Mouse (Mus musculus) megakaryocyte, embryonic 14.5 days (primary cell): Measurements from ENCODE around the gene Prune2. TPM values are rescaled to one million over a fixed set of nuclear protein-coding genes. Genes with fewer than 3 reads are reported as not detected.

Source experiments
- H3K27me3 ChIP-seq: replicated peaks from 2 replicates; pipeline ENCODE3; 2012; ENCODE audit warnings: inconsistent platforms
- H3K36me3 ChIP-seq: replicated peaks from 2 replicates; pipeline ENCODE3; 2012; ENCODE audit warnings: low read length, inconsistent platforms, mixed read lengths
- H3K4me1 ChIP-seq: 2 replicates; pipeline ENCODE4 v1.6.1; 2012; ENCODE audit warnings: inconsistent platforms
- H3K4me3 ChIP-seq: replicated peaks from 2 replicates; pipeline ENCODE3; 2012; ENCODE audit warnings: moderate library complexity, mild to moderate bottlenecking, inconsistent platforms
- H3K9me3 ChIP-seq: 2 replicates; pipeline ENCODE4 v1.6.1; 2012; ENCODE audit warnings: inconsistent platforms
- FLI1 ChIP-seq: IDR thresholded peaks from 2 replicates; pipeline ENCODE4 v1.6.1; 2012; ENCODE audit warnings: low read length, inconsistent platforms, mixed read lengths
- GATA1 ChIP-seq: IDR thresholded peaks from 3 replicates; pipeline ENCODE4 v1.6.1; 2012; ENCODE audit warnings: mixed read lengths, low read length, inconsistent platforms, borderline replicate concordance
- polyA plus RNA-seq: library from polyadenylated mRNA; stranded (reverse); fragments of >175 nt; gene quantifications from 2 replicates; pipeline ENCODE4 v1.2.3, GENCODE M21; 2012; ENCODE audit warnings: low replicate concordance; ENCODE audit not compliant: insufficient read depth

Prune2 gene
- polyA plus RNA-seq, 1 experiment, result 1.2 TPM

- peaks cover 1% of the 10 kb centered on the region for H3K36me3 ChIP-seq
- H3K27me3 ChIP-seq, result no peaks in the 10 kb centered on the region
- H3K9me3 ChIP-seq, result no peaks in the 10 kb centered on the region
- no peak overlapping the region for H3K4me3 ChIP-seq
- peaks cover 46% of the 10 kb centered on the region for H3K4me1 ChIP-seq
- TF ChIP-seq GATA1 (no peak), FLI1 (no peak)
These were observed 269.7 kb downstream of the Prune2 start for GRCm38 (mm10) chr19:17225570-17226083.

GRCm38 (mm10) chr19:17226096-17226495 lies 270.2 kb downstream of the Prune2 start:
- Histone ChIP-seq H3K4me3 (no peak overlapping the region), H3K4me1 (peaks cover 42% of the 10 kb centered on the region), H3K9me3 (no peaks in the 10 kb centered on the region), H3K27me3 (no peaks in the 10 kb centered on the region), H3K36me3 (no peaks in the 10 kb centered on the region)
- no peak for TF ChIP-seq FLI1
- no peak for TF ChIP-seq GATA1

- no peak for TF ChIP-seq FLI1
- no peak for TF ChIP-seq GATA1
- no peaks in the 10 kb centered on the region for H3K27me3 ChIP-seq
- peaks cover 16% of the 10 kb centered on the region for H3K4me1 ChIP-seq
- no peak overlapping the region for H3K4me3 ChIP-seq
- no peaks in the 10 kb centered on the region for H3K36me3 ChIP-seq
- no peaks in the 10 kb centered on the region for H3K9me3 ChIP-seq
These were observed 274.1 kb downstream of the Prune2 start for GRCm38 (mm10) chr19:17230013-17230412.

- Histone ChIP-seq H3K9me3 (no peaks in the 10 kb centered on the region), H3K27me3 (peaks cover 5% of the 10 kb centered on the region), H3K36me3 (no peaks in the 10 kb centered on the region), H3K4me3 (no peak overlapping the region), H3K4me1 (peaks cover 19% of the 10 kb centered on the region)
- TF ChIP-seq GATA1 (no peak), FLI1 (no peak)
These were observed 282.6 kb downstream of the Prune2 start for GRCm38 (mm10) chr19:17238471-17238870.

GRCm38 (mm10) chr19:17240170-17241077 lies 284.5 kb downstream of the Prune2 start:
- Histone ChIP-seq H3K36me3 (no peaks in the 10 kb centered on the region), H3K4me3 (no peak overlapping the region), H3K4me1 (peaks cover 19% of the 10 kb centered on the region), H3K9me3 (no peaks in the 10 kb centered on the region), H3K27me3 (peaks cover 5% of the 10 kb centered on the region)
- TF ChIP-seq FLI1 (no peak), GATA1 (no peak)

DNA sequence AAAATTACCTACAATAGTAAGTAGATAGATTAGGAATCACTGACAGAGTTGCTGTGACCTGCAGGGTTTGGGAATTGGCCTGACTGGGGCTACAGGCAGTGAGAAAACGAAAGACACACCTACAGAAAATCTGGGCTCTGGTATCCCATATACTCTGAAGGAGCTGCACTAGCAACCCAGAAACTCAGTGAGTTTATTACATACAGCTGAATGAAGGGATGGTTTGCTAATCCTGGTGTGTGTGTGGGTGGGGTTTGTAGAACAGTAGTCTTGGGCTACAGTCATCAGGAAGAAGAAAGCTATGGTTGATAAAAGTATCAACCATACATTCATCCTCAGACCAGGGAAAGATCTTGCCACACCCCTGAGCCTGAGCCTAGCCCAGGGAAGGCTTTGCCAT lies 285.3 kb downstream of the Prune2 start:
- TF ChIP-seq FLI1 (no peak), GATA1 (no peak)
- Histone ChIP-seq H3K27me3 (peaks cover 5% of the 10 kb centered on the region), H3K4me3 (no peak overlapping the region), H3K9me3 (no peaks in the 10 kb centered on the region), H3K4me1 (peaks cover 19% of the 10 kb centered on the region), H3K36me3 (no peaks in the 10 kb centered on the region)

DNA sequence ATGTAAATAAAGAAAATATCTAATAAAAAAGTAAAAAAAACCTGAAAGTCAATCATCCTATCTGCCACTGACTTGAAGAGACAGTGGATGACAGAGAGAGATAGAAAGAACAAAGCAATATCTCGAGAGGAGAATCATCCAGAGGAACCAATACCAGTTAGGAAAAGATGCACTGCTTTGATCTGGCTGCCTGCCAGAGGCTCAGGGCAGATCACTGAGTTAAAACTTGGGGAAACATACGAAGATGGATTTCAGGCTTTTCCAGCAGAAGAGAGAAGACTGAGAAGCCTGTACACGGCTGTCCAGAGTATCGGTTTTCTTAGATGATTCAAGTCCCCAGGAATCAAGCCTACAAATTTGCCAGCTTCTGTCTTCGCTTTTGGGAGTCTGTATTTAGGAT lies 287.0 kb downstream of the Prune2 start:
- Histone ChIP-seq H3K27me3 (peaks cover 5% of the 10 kb centered on the region), H3K4me3 (no peak overlapping the region), H3K9me3 (no peaks in the 10 kb centered on the region), H3K36me3 (no peaks in the 10 kb centered on the region), H3K4me1 (peaks cover 14% of the 10 kb centered on the region)
- no peak for TF ChIP-seq GATA1
- TF ChIP-seq FLI1, result no peak

- Histone ChIP-seq H3K36me3 (no peaks in the 10 kb centered on the region), H3K4me3 (no peak overlapping the region), H3K9me3 (no peaks in the 10 kb centered on the region), H3K27me3 (peaks cover 2% of the 10 kb centered on the region), H3K4me1 (peaks cover 13% of the 10 kb centered on the region)
- TF ChIP-seq FLI1 (no peak), GATA1 (no peak)
These were observed 288.6 kb downstream of the Prune2 start for GRCm38 (mm10) chr19:17244544-17244943.

GRCm38 (mm10) chr19:17247352-17247925 lies 291.5 kb downstream of the Prune2 start:
- no peak overlapping the region for H3K4me3 ChIP-seq
- H3K36me3 ChIP-seq, result no peaks in the 10 kb centered on the region
- H3K4me1 ChIP-seq, result no peaks in the 10 kb centered on the region
- H3K9me3 ChIP-seq, result no peaks in the 10 kb centered on the region
- no peak for TF ChIP-seq FLI1
- TF ChIP-seq GATA1, result no peak
- H3K27me3 ChIP-seq, result no peaks in the 10 kb centered on the region

- TF ChIP-seq GATA1 (no peak), FLI1 (no peak)
- Histone ChIP-seq H3K4me3 (no peak overlapping the region), H3K9me3 (no peaks in the 10 kb centered on the region), H3K4me1 (no peaks in the 10 kb centered on the region), H3K27me3 (peaks cover 4% of the 10 kb centered on the region), H3K36me3 (no peaks in the 10 kb centered on the region)
These were observed 293.8 kb downstream of the Prune2 start for GRCm38 (mm10) chr19:17249691-17250090.
